Mouse (Mus musculus) lung, embryonic 14.5 days (tissue): Measurements from ENCODE around the gene Tex37. TPM values are rescaled to one million over a fixed set of nuclear protein-coding genes. Genes with fewer than 3 reads are reported as not detected.

Experiments used
- ATAC-seq: fragments of 200-750 bp; cut with Nextera tagmentation; 2 replicates; pipeline ENCODE4 v1.8.0; 2017; ENCODE audit warnings: mild to moderate bottlenecking, moderate TSS enrichment, moderate library complexity; ENCODE audit not compliant: insufficient read depth
- DNase-seq: peaks from one replicate; pipeline ENCODE4 v3.0.0-alpha.2; 2015
- H3K27ac ChIP-seq: fragments of 300-500 bp; sonication (generic); 2 replicates; pipeline ENCODE4 v1.5.1; 2014; ENCODE audit warnings: low read depth, mild to moderate bottlenecking, moderate library complexity
- H3K27me3 ChIP-seq: fragments of 300-500 bp; sonication (generic); 2 replicates; pipeline ENCODE4 v1.6.1; 2014; ENCODE audit warnings: low read length, control low read depth; ENCODE audit not compliant: insufficient read depth
- H3K36me3 ChIP-seq: fragments of 300-500 bp; sonication (generic); 2 replicates; pipeline ENCODE4 v1.6.1; 2014; ENCODE audit warnings: control low read depth; ENCODE audit not compliant: insufficient read depth
- H3K4me1 ChIP-seq: fragments of 300-500 bp; sonication (generic); 2 replicates; pipeline ENCODE4 v1.6.1; 2014; ENCODE audit warnings: antibody characterized with exemption, control low read depth; ENCODE audit not compliant: insufficient read depth
- H3K4me2 ChIP-seq: fragments of 300-500 bp; sonication (generic); 2 replicates; pipeline ENCODE4 v1.6.1; 2014; ENCODE audit warnings: mild to moderate bottlenecking
- H3K4me3 ChIP-seq: fragments of 300-500 bp; sonication (generic); 2 replicates; pipeline ENCODE4 v1.5.1; 2014; ENCODE audit warnings: low read depth, low read length
- H3K9ac ChIP-seq: fragments of 300-500 bp; sonication (generic); 2 replicates; pipeline ENCODE4 v1.6.1; 2014
- H3K9me3 ChIP-seq: fragments of 300-500 bp; sonication (generic); 2 replicates; pipeline ENCODE4 v1.6.1; 2016; ENCODE audit warnings: low read depth, low read length, control low read depth
- CTCF ChIP-seq: IDR thresholded peaks from 2 replicates; pipeline ENCODE4 v1.5.1; 2016; ENCODE audit warnings: antibody characterized with exemption, low read depth
- WGBS: fragments of 180-500 bp; shearing (Covaris S2); extraction: QIAGEN DNeasy Blood & Tissue Kit; methylation state at CpG from one replicate; pipeline ENCODE4 v1.1.7; 2014; 5-methylcytosine and 5-hydroxymethylcytosine counted together
- polyA plus RNA-seq: library from polyadenylated mRNA; unstranded; fragments of >200 nt; fragmentation: Nextera tagmentation; extraction: Ambion mirVana; gene quantifications from 2 replicates; pipeline ENCODE4 v1.2.1, GENCODE M21; 2014

The Tex37 gene
- polyA plus RNA-seq, 1 experiment from 2014 or later, result not detected

GRCm38 (mm10) chr6:70887993-70888392, 30.7 kb downstream of the Tex37 start:
- DNase-seq (no peak), ATAC-seq (no peak)
- 88% methylated on average over 11 of the region's 11 CpGs for WGBS
- no peak overlapping the region for H3K4me2 ChIP-seq
- peaks cover 80% of the 10 kb centered on the region for H3K36me3 ChIP-seq
- no peaks in the 10 kb centered on the region for H3K4me1 ChIP-seq
- H3K4me3 ChIP-seq, result no peak overlapping the region
- TF ChIP-seq CTCF, result no peak
- H3K27me3 ChIP-seq, result no peaks in the 10 kb centered on the region
- no peak overlapping the region for H3K9ac ChIP-seq
- no peaks in the 10 kb centered on the region for H3K9me3 ChIP-seq
- H3K27ac ChIP-seq, result no peak overlapping the region

GRCm38 (mm10) chr6:70880714-70881304, 37.9 kb downstream of the Tex37 start:
- H3K9ac ChIP-seq, result no peak overlapping the region
- WGBS, result 11% methylated on average over 5 of the region's 5 CpGs
- DNase-seq (peak; percentile 91), ATAC-seq (peak; percentile 62; the same call in 1 of the 2 replicates)
- H3K27me3 ChIP-seq, result no peaks in the 10 kb centered on the region
- no peak overlapping the region for H3K4me3 ChIP-seq
- H3K27ac ChIP-seq, result no peak overlapping the region
- H3K4me1 ChIP-seq, result no peaks in the 10 kb centered on the region
- H3K36me3 ChIP-seq, result peaks cover 52% of the 10 kb centered on the region
- H3K9me3 ChIP-seq, result no peaks in the 10 kb centered on the region
- TF ChIP-seq CTCF, result peak; percentile 93
- no peak overlapping the region for H3K4me2 ChIP-seq

- H3K9me3 ChIP-seq, result no peaks in the 10 kb centered on the region
- no peak overlapping the region for H3K4me2 ChIP-seq
- H3K27ac ChIP-seq, result no peak overlapping the region
- no peak for DNase-seq
- H3K36me3 ChIP-seq, result peaks cover 15% of the 10 kb centered on the region; the same call in 1 of the 2 replicates
- no peak overlapping the region for H3K9ac ChIP-seq
- 88% methylated on average over 1 of the region's 1 CpGs for WGBS
- H3K4me1 ChIP-seq, result no peaks in the 10 kb centered on the region; the same call in 1 of the 2 replicates
- H3K4me3 ChIP-seq, result no peak overlapping the region
- TF ChIP-seq CTCF, result no peak
- H3K27me3 ChIP-seq, result no peaks in the 10 kb centered on the region
- no peak for ATAC-seq
Measured at GRCm38 (mm10) chr6:70875017-70875416, 43.7 kb downstream of the Tex37 start.

GRCm38 (mm10) chr6:70874035-70874775, 44.5 kb downstream of the Tex37 start:
- Histone ChIP-seq H3K27me3 (no peaks in the 10 kb centered on the region), H3K4me1 (no peaks in the 10 kb centered on the region; the same call in 1 of the 2 replicates), H3K9me3 (no peaks in the 10 kb centered on the region), H3K27ac (no peak overlapping the region), H3K9ac (no peak overlapping the region), H3K4me2 (no peak overlapping the region), H3K36me3 (peaks cover 10% of the 10 kb centered on the region; the same call in 1 of the 2 replicates), H3K4me3 (no peak overlapping the region)
- WGBS, result 70% methylated on average over 5 of the region's 5 CpGs
- peak; percentile 40 for TF ChIP-seq CTCF
- ATAC-seq (no peak), DNase-seq (no peak)

GRCm38 (mm10) chr6:70872570-70872969, 46.2 kb downstream of the Tex37 start:
- Histone ChIP-seq H3K36me3 (0 out of 2 replicates have a peak, but pooled peaks cover 6% of the 10 kb centered on the region), H3K27ac (no peak overlapping the region), H3K4me1 (no peaks in the 10 kb centered on the region; the same call in 1 of the 2 replicates), H3K4me3 (no peak overlapping the region), H3K4me2 (no peak overlapping the region), H3K27me3 (no peaks in the 10 kb centered on the region), H3K9ac (no peak overlapping the region), H3K9me3 (no peaks in the 10 kb centered on the region)
- ATAC-seq (no peak), DNase-seq (no peak)
- TF ChIP-seq CTCF, result no peak
- WGBS, result 61% methylated on average over 7 of the region's 7 CpGs

- Histone ChIP-seq H3K27me3 (no peaks in the 10 kb centered on the region), H3K27ac (no peak overlapping the region), H3K9me3 (no peaks in the 10 kb centered on the region), H3K4me2 (no peak overlapping the region), H3K4me1 (no peaks in the 10 kb centered on the region; the same call in 1 of the 2 replicates), H3K9ac (no peak overlapping the region), H3K4me3 (no peak overlapping the region), H3K36me3 (0 out of 2 replicates have a peak, but pooled peaks cover 6% of the 10 kb centered on the region)
- no peak for TF ChIP-seq CTCF
- peak; percentile 45 for DNase-seq
- WGBS, result 58% methylated on average over 10 of the region's 10 CpGs
- ATAC-seq, result peak; percentile 47; the same call in 1 of the 2 replicates
Measured at GRCm38 (mm10) chr6:70872128-70872527, 46.6 kb downstream of the Tex37 start.

- Histone ChIP-seq H3K36me3 (0 out of 2 replicates have a peak, but pooled peaks cover 2% of the 10 kb centered on the region), H3K27ac (no peak overlapping the region), H3K4me2 (no peak overlapping the region), H3K9me3 (no peaks in the 10 kb centered on the region), H3K4me3 (no peak overlapping the region), H3K9ac (no peak overlapping the region), H3K27me3 (no peaks in the 10 kb centered on the region), H3K4me1 (no peaks in the 10 kb centered on the region; the same call in 1 of the 2 replicates)
- WGBS, result 61% methylated on average over 14 of the region's 14 CpGs
- no peak for DNase-seq
- ATAC-seq, result no peak
- no peak for TF ChIP-seq CTCF
Measured at GRCm38 (mm10) chr6:70871511-70871980, 47.2 kb downstream of the Tex37 start.
